8 mouse cellular contexts compared by ENCODE assay signal in genomic region chr4:52438886-52439664, GRCm38 (mm10). TPM values are rescaled to one million over a fixed set of nuclear protein-coding genes. Genes with fewer than 3 reads are reported as not detected.
DNase-seq lines count a peak whose midpoint lies in the region; ATAC-seq and TF ChIP-seq lines count a peak whose summit lies in the region.

Smc2 (plus strand) TSS chr4:52439243.

- H3K9me3 ChIP-seq in heart, embryonic 12.5 days (replicated peaks) = no peaks in the 10 kb centered on the region
- H3K9me3 ChIP-seq in kidney, postnatal 0 days (replicated peaks; ENCODE audit: low read length) = no peaks in the 10 kb centered on the region
- H3K9me3 ChIP-seq in liver, embryonic 11.5 days (ENCODE audit: control insufficient read depth, low read length) = no peaks in the 10 kb centered on the region
- no peaks in the 10 kb centered on the region for H3K9me3 ChIP-seq in stomach, embryonic 14.5 days (ENCODE audit: control insufficient read depth, low read depth, low read length)

- H3K4me1 ChIP-seq in heart, embryonic 12.5 days (replicated peaks) = peaks cover 5% of the 10 kb centered on the region; the same call in 1 of the 2 replicates
- no peaks in the 10 kb centered on the region; the same call in 1 of the 2 replicates for H3K4me1 ChIP-seq in kidney, postnatal 0 days (replicated peaks; ENCODE audit: insufficient read depth, low read length)
- H3K4me1 ChIP-seq in liver, embryonic 11.5 days (replicated peaks; ENCODE audit: control insufficient read depth, insufficient read depth, low read length) = peaks cover 4% of the 10 kb centered on the region; the same call in 1 of the 2 replicates
- H3K4me1 ChIP-seq in stomach, embryonic 14.5 days (ENCODE audit: control insufficient read depth, insufficient read depth, low read length) = peaks cover 5% of the 10 kb centered on the region; the same call in 1 of the 2 replicates

- peak; percentile 97 for ATAC-seq in erythroid progenitor cell, adult 5-6 weeks (replicated peaks; ENCODE audit: low FRiP score, poor library complexity, severe bottlenecking)
- ATAC-seq in heart, embryonic 12.5 days (ENCODE audit: insufficient number of reproducible peaks, low FRiP score) = peak; percentile 99
- peak; percentile 100 for ATAC-seq in kidney, postnatal 0 days (replicated peaks; ENCODE audit: low FRiP score, low read depth)
- ATAC-seq in liver, embryonic 11.5 days (replicated peaks; ENCODE audit: low FRiP score) = peak; percentile 98
- peak; percentile 98 for ATAC-seq in stomach, embryonic 14.5 days (ENCODE audit: insufficient number of reproducible peaks, insufficient read depth, low FRiP score, low read depth)

- peak within 1 kb of the TSS; percentile 77 for H3K9ac ChIP-seq in heart, embryonic 12.5 days
- H3K9ac ChIP-seq in kidney, postnatal 0 days (ENCODE audit: low read depth, low read length) = peak within 1 kb of the TSS; percentile 64
- peak within 1 kb of the TSS; percentile 93 for H3K9ac ChIP-seq in liver, embryonic 11.5 days (ENCODE audit: low read depth, low read length)
- H3K9ac ChIP-seq in stomach, embryonic 14.5 days (replicated peaks; ENCODE audit: low read depth, low read length) = peak within 1 kb of the TSS; percentile 64

- H3K4me2 ChIP-seq in heart, embryonic 12.5 days = peak within 1 kb of the TSS; percentile 82
- H3K4me2 ChIP-seq in kidney, postnatal 0 days (ENCODE audit: low read length) = peak within 1 kb of the TSS; percentile 83
- peak within 1 kb of the TSS; percentile 80 for H3K4me2 ChIP-seq in liver, embryonic 11.5 days
- H3K4me2 ChIP-seq in stomach, embryonic 14.5 days (replicated peaks; ENCODE audit: low read depth, low read length) = peak within 1 kb of the TSS; percentile 70

- DNase-seq in CD4-positive helper T cell, adult 2 months (ENCODE audit: low read depth, low spot score) = peak; percentile 92
- DNase-seq in brain, embryonic 18.5 days (ENCODE audit: low read depth, low spot score) = peak; percentile 86
- peak; percentile 99 for DNase-seq in kidney, postnatal 0 days (ENCODE audit: low spot score)
- DNase-seq in liver, embryonic 11.5 days (ENCODE audit: low spot score) = peak; percentile 91
- peak; percentile 95 for DNase-seq in naive thymus-derived CD4-positive, alpha-beta T cell, adult 2 months (ENCODE audit: low read depth)

- WGBS in heart, embryonic 12.5 days = under 1% methylated on average over 53 of the region's 53 CpGs
- under 1% methylated on average over 53 of the region's 53 CpGs for WGBS in kidney, postnatal 0 days
- WGBS in liver, embryonic 11.5 days = under 1% methylated on average over 53 of the region's 53 CpGs
- WGBS in stomach, embryonic 14.5 days = under 1% methylated on average over 53 of the region's 53 CpGs

- no peaks in the 10 kb centered on the region for H3K27me3 ChIP-seq in heart, embryonic 12.5 days (replicated peaks)
- no peaks in the 10 kb centered on the region for H3K27me3 ChIP-seq in kidney, postnatal 0 days (ENCODE audit: insufficient read depth, low read length)
- no peaks in the 10 kb centered on the region for H3K27me3 ChIP-seq in liver, embryonic 11.5 days (replicated peaks; ENCODE audit: control insufficient read depth, insufficient read depth, low read length)
- no peaks in the 10 kb centered on the region for H3K27me3 ChIP-seq in stomach, embryonic 14.5 days (ENCODE audit: control insufficient read depth, insufficient read depth, low read length)

- no peak for TF ChIP-seq CTCF in kidney, postnatal 0 days (IDR thresholded peaks at IDR 0.05; ENCODE audit: low read depth)

- peak within 1 kb of the TSS; percentile 81 for H3K4me3 ChIP-seq in heart, embryonic 12.5 days
- H3K4me3 ChIP-seq in kidney, postnatal 0 days (replicated peaks; ENCODE audit: low read depth, low read length) = peak within 1 kb of the TSS; percentile 81
- peak within 1 kb of the TSS; percentile 91 for H3K4me3 ChIP-seq in liver, embryonic 11.5 days (ENCODE audit: low read depth, low read length)
- H3K4me3 ChIP-seq in stomach, embryonic 14.5 days (ENCODE audit: low read depth, low read length) = peak within 1 kb of the TSS; percentile 80

- peaks cover 22% of the 10 kb centered on the region for H3K36me3 ChIP-seq in heart, embryonic 12.5 days
- 0 out of 2 replicates have a peak, but pooled peaks cover 6% of the 10 kb centered on the region for H3K36me3 ChIP-seq in kidney, postnatal 0 days (ENCODE audit: insufficient read depth, low read length)
- peaks cover 11% of the 10 kb centered on the region; the same call in 1 of the 2 replicates for H3K36me3 ChIP-seq in liver, embryonic 11.5 days (ENCODE audit: control insufficient read depth, insufficient read depth, low read length)
- H3K36me3 ChIP-seq in stomach, embryonic 14.5 days (ENCODE audit: control insufficient read depth, insufficient read depth, low read length) = peaks cover 18% of the 10 kb centered on the region; the same call in 1 of the 2 replicates

- H3K27ac ChIP-seq in heart, embryonic 12.5 days (ENCODE audit: poor library complexity, severe bottlenecking) = peak within 1 kb of the TSS; percentile 82
- peak within 1 kb of the TSS; percentile 85 for H3K27ac ChIP-seq in kidney, postnatal 0 days
- H3K27ac ChIP-seq in liver, embryonic 11.5 days (ENCODE audit: low read depth, low read length) = peak within 1 kb of the TSS; percentile 74
- peak within 1 kb of the TSS; percentile 73; the same call in 1 of the 2 replicates for H3K27ac ChIP-seq in stomach, embryonic 14.5 days (ENCODE audit: low read length)

RNA-seq across cellular contexts. Expression of gene Smc2, which starts in this region (rescaled TPM):
- total RNA-seq in erythroid progenitor cell, adult 5-6 weeks (2015; ENCODE audit: low replicate concordance) = 183 and 207 TPM in 2 replicates
- total RNA-seq in erythroid progenitor cell, adult 5-6 weeks (2017; ENCODE audit: low replicate concordance) = 393 and 448 TPM in 2 replicates
- 157 and 165 TPM in 2 replicates for polyA plus RNA-seq in heart, embryonic 12.5 days (2016; fragmentation: Nextera tagmentation; extraction: Ambion mirVana)
- polyA plus RNA-seq in kidney, postnatal 0 days (2015; fragmentation: Nextera tagmentation; extraction: Ambion mirVana) = 123 and 140 TPM in 2 replicates
- polyA plus RNA-seq in liver, embryonic 11.5 days (2014; fragmentation: Nextera tagmentation; extraction: Ambion mirVana) = 185 and 227 TPM in 2 replicates
- polyA plus RNA-seq in stomach, embryonic 14.5 days (2014; fragmentation: Nextera tagmentation; extraction: Ambion mirVana) = 187 and 208 TPM in 2 replicates

Comparison
In these comparisons a context has a peak if more than half of its experiments do, and no peak if none do; other contexts are left out.
1. Peak in every context shown above with its lines: DNase-seq, ATAC-seq, H3K4me3 ChIP-seq and H3K27ac ChIP-seq.